Mouse (Mus musculus) liver, adult 2 months (tissue): Measurements from ENCODE around the gene Tcam1. TPM values are rescaled to one million over a fixed set of nuclear protein-coding genes. Genes with fewer than 3 reads are reported as not detected.
A peak's percentile ranks its signal among the peaks of the same experiment; 100 is the strongest.

Source experiments
- DNase-seq: peaks from one replicate; pipeline ENCODE4 v3.0.0-alpha.2; 2011; ENCODE audit warnings: low read depth, low spot score; ENCODE audit errors: extremely low read depth
- H3K27ac ChIP-seq: fragments of 200-500 bp; replicated peaks from 2 replicates; pipeline ENCODE4 v1.5.1; 2012; ENCODE audit warnings: low read depth, mild to moderate bottlenecking, control low read depth, inconsistent platforms, low read length; ENCODE audit not compliant: insufficient read depth
- H3K27me3 ChIP-seq: fragments of 200-500 bp; 2 replicates; pipeline ENCODE4 v1.6.1; 2012; ENCODE audit warnings: mild to moderate bottlenecking, moderate library complexity, low read length, inconsistent platforms; ENCODE audit not compliant: control insufficient read depth, insufficient read depth
- H3K36me3 ChIP-seq: fragments of 200-500 bp; 2 replicates; pipeline ENCODE4 v1.6.1; 2012; ENCODE audit warnings: low read length, inconsistent platforms; ENCODE audit not compliant: control insufficient read depth, insufficient read depth
- H3K4me1 ChIP-seq: fragments of 200-500 bp; 2 replicates; pipeline ENCODE4 v1.6.1; 2011; ENCODE audit warnings: low read length; ENCODE audit not compliant: control insufficient read depth, insufficient read depth
- H3K4me3 ChIP-seq: fragments of 200-500 bp; 2 replicates; pipeline ENCODE4 v1.5.1; 2011; ENCODE audit warnings: low read depth, mild to moderate bottlenecking, control low read depth, low read length, moderate library complexity; ENCODE audit not compliant: insufficient read depth
- H3K79me2 ChIP-seq: fragments of 200-500 bp; 2 replicates; pipeline ENCODE4 v1.6.1; 2012; ENCODE audit warnings: inconsistent platforms, mild to moderate bottlenecking, low read length, moderate library complexity; ENCODE audit not compliant: control insufficient read depth, insufficient read depth
- H3K9ac ChIP-seq: fragments of 200-500 bp; 2 replicates; pipeline ENCODE4 v1.6.1; 2012; ENCODE audit warnings: low read depth, mild to moderate bottlenecking, control low read depth, inconsistent platforms, low read length
- CTCF ChIP-seq: fragments of 200-500 bp; IDR thresholded peaks from 2 replicates; pipeline ENCODE4 v1.5.1; 2011; ENCODE audit warnings: low read depth, low read length, control low read depth
- POLR2A ChIP-seq: fragments of 200-500 bp; IDR thresholded peaks from 2 replicates; pipeline ENCODE4 v1.6.1; 2011; ENCODE audit warnings: low read length, control low read depth; ENCODE audit not compliant: insufficient read depth; ENCODE audit errors: extremely low read depth
- WGBS: fragments of 180-500 bp; shearing (Covaris S2); methylation state at CpG from one replicate; pipeline ENCODE4 v1.1.7; 2018; 5-methylcytosine and 5-hydroxymethylcytosine counted together
- polyA plus RNA-seq: library from polyadenylated mRNA; depleted of rRNA; stranded (reverse); fragments of >200 nt; gene quantifications from 2 replicates; pipeline ENCODE4 v1.2.3, GENCODE M21; 2012
- total RNA-seq: library from RNA; depleted of rRNA; stranded (reverse); fragments of >200 nt; gene quantifications from 2 replicates; pipeline ENCODE4 v1.2.3, GENCODE M21; 2014

Gene Tcam1
- total and polyA plus RNA-seq, 2 experiments, result not detected

DNA sequence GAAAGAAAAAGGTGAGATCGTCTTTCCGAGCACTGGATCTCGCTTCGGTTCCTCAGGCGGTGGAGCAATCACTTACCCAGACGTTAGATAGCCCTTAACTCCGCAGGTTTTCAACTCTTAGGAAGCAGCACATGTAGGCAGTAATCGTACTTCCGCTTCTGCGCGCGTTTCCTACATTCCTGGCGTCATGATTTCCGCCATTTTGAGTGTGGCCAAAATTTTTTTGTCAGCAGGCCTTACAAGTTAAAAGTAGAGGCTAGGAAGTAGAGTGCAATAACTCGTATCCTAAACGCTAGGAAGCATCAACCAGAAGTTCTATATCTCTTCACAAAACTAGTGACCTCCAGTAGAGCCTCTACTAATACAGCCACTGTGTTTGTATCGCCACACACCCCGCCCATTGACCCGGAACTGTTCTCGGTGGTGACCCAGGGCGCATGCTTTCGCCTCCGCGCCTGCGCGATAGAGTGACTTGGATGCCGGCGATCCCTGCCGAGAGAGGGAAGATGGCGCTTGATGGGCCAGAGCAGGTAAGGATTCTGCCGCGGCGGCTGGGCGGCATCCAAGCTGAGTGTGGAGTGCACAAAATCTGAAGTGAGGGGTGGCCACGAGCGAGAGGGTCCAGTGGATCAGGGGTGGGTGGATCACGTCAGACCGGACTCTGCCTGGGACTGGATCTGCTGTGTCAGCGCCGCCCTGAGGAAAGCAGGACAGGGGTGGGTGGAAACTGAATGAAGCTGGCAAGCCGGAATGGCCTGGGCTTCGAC is 20.6 kb upstream of the Tcam1 start, which contains the start of the genes Ftsj3 and Psmc5:
TSS of gene Ftsj3 (minus strand) at position 395 of the 767 bp plus-strand sequence.
TSS of gene Psmc5 (plus strand) at position 470 of the 767 bp plus-strand sequence.
- 0 out of 2 replicates have a peak, but pooled peaks have one; percentile 22 for TF ChIP-seq CTCF
- peak; percentile 85 for TF ChIP-seq POLR2A
- under 1% methylated on average over 42 of the region's 42 CpGs for WGBS
- peaks cover 27% of the 10 kb centered on the region for H3K36me3 ChIP-seq
- H3K4me1 ChIP-seq, result peaks cover 6% of the 10 kb centered on the region
- H3K27ac ChIP-seq, result peak within 1 kb of the TSS; percentile 63
- H3K9ac ChIP-seq, result peak within 1 kb of the TSS; percentile 77
- no peaks in the 10 kb centered on the region for H3K27me3 ChIP-seq
- peak within 1 kb of the TSS; percentile 69 for H3K4me3 ChIP-seq
- H3K79me2 ChIP-seq, result peaks cover 16% of the 10 kb centered on the region; the same call in 1 of the 2 replicates
- peak; percentile 85 for DNase-seq

DNA sequence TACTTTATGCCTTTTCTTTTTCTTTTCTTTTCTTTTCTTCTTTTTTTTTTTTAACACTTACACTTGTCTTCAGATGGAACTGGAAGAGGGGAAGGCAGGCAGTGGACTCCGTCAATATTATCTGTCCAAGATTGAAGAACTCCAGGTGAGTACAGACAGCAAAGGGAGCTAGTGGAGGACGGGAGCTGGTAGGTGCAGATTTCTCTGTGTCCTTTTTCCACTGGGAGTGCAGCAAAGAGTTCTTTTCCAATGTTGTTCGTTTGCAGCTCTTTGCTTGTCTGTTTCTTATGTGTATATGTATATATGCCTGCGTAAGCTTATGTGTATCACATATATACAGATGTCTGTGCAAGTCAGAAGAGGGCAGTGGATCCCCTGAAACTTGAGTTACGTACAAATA is 19.7 kb upstream of the Tcam1 start:
- H3K79me2 ChIP-seq, result peaks cover 16% of the 10 kb centered on the region; the same call in 1 of the 2 replicates
- 43% methylated on average over 5 of the region's 5 CpGs for WGBS
- H3K36me3 ChIP-seq, result peaks cover 18% of the 10 kb centered on the region
- H3K9ac ChIP-seq, result peak overlapping the region; percentile 50
- no peaks in the 10 kb centered on the region for H3K27me3 ChIP-seq
- H3K4me3 ChIP-seq, result peak overlapping the region; percentile 69; the same call in 1 of the 2 replicates
- peaks cover 6% of the 10 kb centered on the region for H3K4me1 ChIP-seq
- H3K27ac ChIP-seq, result no peak overlapping the region
- TF ChIP-seq POLR2A (no peak), CTCF (no peak)
- DNase-seq, result no peak

DNA sequence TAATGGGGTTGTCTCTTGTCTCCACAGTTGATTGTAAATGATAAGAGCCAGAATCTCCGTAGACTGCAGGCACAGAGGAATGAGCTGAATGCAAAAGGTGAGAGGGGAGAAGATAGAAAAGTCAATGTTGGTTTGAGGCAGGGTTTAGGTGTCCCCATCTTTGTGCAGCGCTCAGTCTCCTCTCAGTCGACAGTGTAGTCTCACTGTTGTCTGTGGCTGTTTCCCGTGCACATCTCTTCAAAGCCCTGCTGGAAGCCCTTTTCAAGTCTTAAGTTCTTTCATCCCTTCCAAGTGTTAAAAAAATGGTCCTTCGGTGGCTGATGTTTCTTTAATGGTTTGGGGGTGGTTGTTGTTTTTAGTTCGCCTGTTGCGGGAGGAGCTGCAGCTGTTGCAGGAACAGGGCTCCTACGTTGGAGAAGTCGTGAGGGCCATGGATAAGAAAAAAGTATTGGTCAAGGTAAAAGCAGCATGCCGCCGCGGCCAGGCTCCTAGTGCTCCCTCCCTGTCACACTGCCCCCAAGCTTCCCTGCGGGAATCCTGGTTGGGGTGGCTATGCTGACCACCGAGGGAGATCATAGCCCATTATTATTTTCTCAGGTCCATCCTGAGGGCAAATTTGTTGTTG is 15.5 kb upstream of the Tcam1 start:
- peaks cover 13% of the 10 kb centered on the region; the same call in 1 of the 2 replicates for H3K79me2 ChIP-seq
- no peak overlapping the region for H3K9ac ChIP-seq
- H3K27ac ChIP-seq, result no peak overlapping the region
- H3K4me1 ChIP-seq, result peaks cover 2% of the 10 kb centered on the region; the same call in 1 of the 2 replicates
- no peak overlapping the region for H3K4me3 ChIP-seq
- H3K27me3 ChIP-seq, result no peaks in the 10 kb centered on the region
- H3K36me3 ChIP-seq, result peaks cover 38% of the 10 kb centered on the region
- DNase-seq, result no peak
- WGBS, result 88% methylated on average over 14 of the region's 14 CpGs
- no peak for TF ChIP-seq POLR2A
- no peak for TF ChIP-seq CTCF

DNA sequence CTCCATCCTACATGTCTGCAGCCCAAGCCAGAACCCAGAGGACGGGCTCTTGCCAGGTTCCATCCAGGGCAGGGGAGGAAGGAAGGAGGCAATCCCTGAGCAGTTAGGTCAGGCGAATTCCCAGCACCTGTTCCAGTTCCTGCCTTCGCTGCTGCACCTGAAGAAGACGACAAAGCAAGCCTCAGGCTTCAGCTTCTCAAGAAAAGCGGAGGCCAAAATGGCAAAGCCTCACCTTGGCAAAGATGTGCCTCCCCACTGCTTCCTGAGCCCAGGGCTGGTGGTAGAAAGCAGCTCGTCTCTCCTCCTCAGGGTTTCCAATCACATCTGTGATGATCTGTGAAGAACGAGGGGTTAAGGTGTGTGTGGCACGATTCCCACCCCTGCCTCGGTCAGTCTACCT is 12.5 kb upstream of the Tcam1 start:
- H3K4me1 ChIP-seq, result peaks cover 12% of the 10 kb centered on the region
- H3K36me3 ChIP-seq, result peaks cover 43% of the 10 kb centered on the region
- no peak overlapping the region for H3K4me3 ChIP-seq
- no peak for TF ChIP-seq CTCF
- WGBS, result 88% methylated on average over 9 of the region's 9 CpGs
- no peak for DNase-seq
- H3K27me3 ChIP-seq, result no peaks in the 10 kb centered on the region
- H3K79me2 ChIP-seq, result peaks cover 2% of the 10 kb centered on the region; the same call in 1 of the 2 replicates
- H3K27ac ChIP-seq, result no peak overlapping the region
- H3K9ac ChIP-seq, result no peak overlapping the region

DNA sequence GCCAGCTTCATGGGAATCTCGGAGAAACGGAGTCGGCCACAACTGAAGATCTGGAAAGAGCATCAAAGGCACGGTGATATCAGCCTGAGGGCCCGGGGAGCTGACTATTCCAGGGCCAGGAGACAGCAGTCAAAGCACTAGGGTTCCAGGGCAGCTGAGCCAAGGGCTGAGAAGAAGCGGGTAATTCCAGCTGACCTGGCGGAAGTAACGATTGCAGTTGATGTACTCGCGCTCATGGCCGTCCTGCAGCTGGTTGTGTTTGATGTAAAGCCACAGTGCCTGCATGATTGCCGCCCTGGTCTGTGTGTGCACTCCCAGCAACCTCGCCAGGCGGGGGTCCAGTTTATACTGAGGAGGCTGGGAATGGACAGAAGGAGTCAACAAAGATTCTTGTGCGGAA is 11.5 kb upstream of the Tcam1 start:
- peaks cover 6% of the 10 kb centered on the region; the same call in 1 of the 2 replicates for H3K79me2 ChIP-seq
- peaks cover 43% of the 10 kb centered on the region for H3K36me3 ChIP-seq
- no peak overlapping the region for H3K4me3 ChIP-seq
- TF ChIP-seq POLR2A (no peak), CTCF (no peak)
- 92% methylated on average over 15 of the region's 15 CpGs for WGBS
- no peak overlapping the region for H3K27ac ChIP-seq
- H3K27me3 ChIP-seq, result no peaks in the 10 kb centered on the region
- H3K9ac ChIP-seq, result no peak overlapping the region
- DNase-seq, result no peak
- peaks cover 17% of the 10 kb centered on the region for H3K4me1 ChIP-seq

DNA sequence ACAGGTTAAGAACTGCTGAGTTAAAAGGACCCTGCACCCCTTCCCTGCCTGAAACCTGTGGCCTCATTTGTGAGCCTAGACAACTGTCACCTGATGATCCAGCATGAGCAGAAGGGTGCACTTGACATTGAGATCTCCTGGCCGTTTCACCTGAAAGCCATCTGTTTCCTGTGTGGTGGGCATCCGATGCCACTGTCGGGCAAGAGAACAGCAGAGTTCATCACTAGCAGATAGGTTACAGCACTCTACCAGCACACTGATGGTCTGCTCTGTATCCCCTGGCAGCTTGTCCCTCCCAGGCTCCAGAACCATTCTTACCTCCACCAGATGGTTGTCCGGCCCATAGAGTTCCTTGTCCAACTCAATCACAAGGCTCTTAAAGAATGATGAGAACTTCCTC is 10.9 kb upstream of the Tcam1 start:
- 85% methylated on average over 4 of the region's 4 CpGs for WGBS

More for the DNA sequence above, 10.9 kb upstream of the Tcam1 start:
- TF ChIP-seq POLR2A (no peak), CTCF (no peak)
- no peaks in the 10 kb centered on the region for H3K27me3 ChIP-seq
- peaks cover 22% of the 10 kb centered on the region for H3K4me1 ChIP-seq
- H3K36me3 ChIP-seq, result peaks cover 43% of the 10 kb centered on the region
- no peak overlapping the region for H3K27ac ChIP-seq
- H3K9ac ChIP-seq, result no peak overlapping the region
- peaks cover 12% of the 10 kb centered on the region; the same call in 1 of the 2 replicates for H3K79me2 ChIP-seq
- no peak for DNase-seq
- H3K4me3 ChIP-seq, result no peak overlapping the region
